Mouse (Mus musculus) liver, embryonic 11.5 days (tissue): ENCODE measurements around the gene Mapkapk2. TPM values are rescaled to one million over a fixed set of nuclear protein-coding genes. Genes with fewer than 3 reads are reported as not detected.

ENCODE experiments used
- ATAC-seq: fragments of 200-750 bp; cut with Nextera tagmentation; replicated peaks from 2 replicates; pipeline ENCODE4 v1.8.0; 2017; ENCODE audit warnings: moderate number of reproducible peaks, mild to moderate bottlenecking, moderate TSS enrichment, moderate library complexity; ENCODE audit not compliant: low FRiP score
- DNase-seq: peaks from one replicate; pipeline ENCODE4 v3.0.0-alpha.2; 2017; ENCODE audit warnings: low spot score
- H3K27ac ChIP-seq: fragments of 300-500 bp; sonication (generic); 2 replicates; pipeline ENCODE4 v1.5.1; 2014; ENCODE audit warnings: mild to moderate bottlenecking, low read depth, low read length, control low read depth
- H3K27me3 ChIP-seq: fragments of 300-500 bp; sonication (generic); replicated peaks from 2 replicates; pipeline ENCODE4 v1.6.1; 2014; ENCODE audit warnings: low read length, mixed read lengths; ENCODE audit not compliant: control insufficient read depth, insufficient read depth
- H3K36me3 ChIP-seq: fragments of 300-500 bp; sonication (generic); 2 replicates; pipeline ENCODE4 v1.6.1; 2014; ENCODE audit warnings: mild to moderate bottlenecking, low read length, moderate library complexity, mixed read lengths; ENCODE audit not compliant: control insufficient read depth, insufficient read depth
- H3K4me1 ChIP-seq: fragments of 300-500 bp; sonication (generic); replicated peaks from 2 replicates; pipeline ENCODE4 v1.6.1; 2014; ENCODE audit warnings: low read length, mixed read lengths; ENCODE audit not compliant: control insufficient read depth, insufficient read depth
- H3K4me2 ChIP-seq: fragments of 300-500 bp; sonication (generic); 2 replicates; pipeline ENCODE4 v1.6.1; 2014; ENCODE audit warnings: mild to moderate bottlenecking, control low read depth, moderate library complexity
- H3K4me3 ChIP-seq: fragments of 300-500 bp; sonication (generic); 2 replicates; pipeline ENCODE4 v1.5.1; 2014; ENCODE audit warnings: low read depth, low read length, control low read depth
- H3K9ac ChIP-seq: fragments of 300-500 bp; sonication (generic); 2 replicates; pipeline ENCODE4 v1.6.1; 2014; ENCODE audit warnings: low read depth, low read length, control low read depth
- H3K9me3 ChIP-seq: fragments of 300-500 bp; sonication (generic); 2 replicates; pipeline ENCODE4 v1.6.1; 2016; ENCODE audit warnings: low read length, inconsistent platforms, mixed read lengths; ENCODE audit not compliant: control insufficient read depth
- WGBS: fragments of 180-500 bp; shearing (Covaris S2); extraction: QIAGEN DNeasy Blood & Tissue Kit; methylation state at CpG from one replicate; pipeline ENCODE4 v1.1.7; 2014; 5-methylcytosine and 5-hydroxymethylcytosine counted together
- polyA plus RNA-seq: library from polyadenylated mRNA; unstranded; fragments of >200 nt; fragmentation: Nextera tagmentation; extraction: Ambion mirVana; gene quantifications from 2 replicates; pipeline ENCODE4 v1.2.1, GENCODE M21; 2014

Gene Mapkapk2
- polyA plus RNA-seq, 1 experiment from 2014 or later = 30.1 TPM

GRCm38 (mm10) chr1:131118530-131118929 is 20.9 kb upstream of the Mapkapk2 start:
- Histone ChIP-seq H3K36me3 (no peaks in the 10 kb centered on the region), H3K9me3 (no peaks in the 10 kb centered on the region), H3K4me1 (peaks cover 4% of the 10 kb centered on the region; the same call in 1 of the 2 replicates), H3K4me2 (no peak overlapping the region), H3K9ac (no peak overlapping the region), H3K27me3 (no peaks in the 10 kb centered on the region), H3K4me3 (no peak overlapping the region), H3K27ac (no peak overlapping the region)
- WGBS = 47% methylated on average over 10 of the region's 10 CpGs
- DNase-seq = no peak
- no peak for ATAC-seq

- WGBS = 52% methylated on average over 13 of the region's 13 CpGs
- no peak for ATAC-seq
- Histone ChIP-seq H3K4me3 (no peak overlapping the region), H3K27me3 (no peaks in the 10 kb centered on the region), H3K9me3 (no peaks in the 10 kb centered on the region), H3K27ac (no peak overlapping the region), H3K4me1 (peaks cover 4% of the 10 kb centered on the region; the same call in 1 of the 2 replicates), H3K36me3 (no peaks in the 10 kb centered on the region), H3K4me2 (no peak overlapping the region), H3K9ac (no peak overlapping the region)
- no peak for DNase-seq
These were observed 18.9 kb upstream of the Mapkapk2 start for GRCm38 (mm10) chr1:131116430-131117011.

DNA sequence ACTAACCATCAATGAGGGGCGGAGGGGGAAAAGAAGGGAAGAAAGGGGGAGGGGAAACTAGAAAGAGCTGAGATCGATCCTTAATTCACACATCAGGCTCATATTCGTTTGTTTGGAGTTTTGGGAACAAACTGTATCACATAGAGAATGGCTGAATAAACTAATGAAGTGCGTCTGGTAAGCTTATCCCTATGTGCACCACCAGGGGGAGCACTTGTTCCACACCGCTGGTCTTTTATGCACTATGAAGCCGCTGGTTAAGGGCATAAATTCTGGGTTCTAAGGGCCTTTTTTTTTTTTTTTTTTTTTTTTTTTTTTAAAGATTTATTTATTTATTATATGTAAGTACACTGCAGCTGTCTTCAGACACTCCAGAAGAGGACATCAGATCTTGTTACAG is 18.3 kb upstream of the Mapkapk2 start:
- Histone ChIP-seq H3K36me3 (no peaks in the 10 kb centered on the region), H3K4me2 (no peak overlapping the region), H3K27me3 (no peaks in the 10 kb centered on the region), H3K4me1 (peaks cover 4% of the 10 kb centered on the region; the same call in 1 of the 2 replicates), H3K4me3 (no peak overlapping the region), H3K9ac (no peak overlapping the region), H3K9me3 (no peaks in the 10 kb centered on the region), H3K27ac (no peak overlapping the region)
- DNase-seq (peak; percentile 58), ATAC-seq (peak; percentile 35; the same call in 1 of the 2 replicates)
- WGBS = 15% methylated on average over 6 of the region's 6 CpGs

GRCm38 (mm10) chr1:131112576-131112975 is 14.9 kb upstream of the Mapkapk2 start:
- H3K27ac ChIP-seq = no peak overlapping the region
- DNase-seq = no peak
- H3K9ac ChIP-seq = no peak overlapping the region
- no peaks in the 10 kb centered on the region for H3K27me3 ChIP-seq
- H3K4me1 ChIP-seq = peaks cover 4% of the 10 kb centered on the region
- H3K4me2 ChIP-seq = no peak overlapping the region
- no peaks in the 10 kb centered on the region for H3K36me3 ChIP-seq
- H3K9me3 ChIP-seq = no peaks in the 10 kb centered on the region
- WGBS = 33% methylated on average over 6 of the region's 6 CpGs
- ATAC-seq = no peak
- no peak overlapping the region for H3K4me3 ChIP-seq

GRCm38 (mm10) chr1:131110525-131111106 is 13.0 kb upstream of the Mapkapk2 start:
- Histone ChIP-seq H3K4me2 (no peak overlapping the region), H3K9ac (no peak overlapping the region), H3K4me3 (no peak overlapping the region), H3K9me3 (no peaks in the 10 kb centered on the region), H3K27me3 (no peaks in the 10 kb centered on the region), H3K4me1 (no peaks in the 10 kb centered on the region; the same call in 1 of the 2 replicates), H3K36me3 (no peaks in the 10 kb centered on the region), H3K27ac (no peak overlapping the region)
- WGBS = 49% methylated on average over 12 of the region's 12 CpGs
- DNase-seq (no peak), ATAC-seq (no peak)

DNA sequence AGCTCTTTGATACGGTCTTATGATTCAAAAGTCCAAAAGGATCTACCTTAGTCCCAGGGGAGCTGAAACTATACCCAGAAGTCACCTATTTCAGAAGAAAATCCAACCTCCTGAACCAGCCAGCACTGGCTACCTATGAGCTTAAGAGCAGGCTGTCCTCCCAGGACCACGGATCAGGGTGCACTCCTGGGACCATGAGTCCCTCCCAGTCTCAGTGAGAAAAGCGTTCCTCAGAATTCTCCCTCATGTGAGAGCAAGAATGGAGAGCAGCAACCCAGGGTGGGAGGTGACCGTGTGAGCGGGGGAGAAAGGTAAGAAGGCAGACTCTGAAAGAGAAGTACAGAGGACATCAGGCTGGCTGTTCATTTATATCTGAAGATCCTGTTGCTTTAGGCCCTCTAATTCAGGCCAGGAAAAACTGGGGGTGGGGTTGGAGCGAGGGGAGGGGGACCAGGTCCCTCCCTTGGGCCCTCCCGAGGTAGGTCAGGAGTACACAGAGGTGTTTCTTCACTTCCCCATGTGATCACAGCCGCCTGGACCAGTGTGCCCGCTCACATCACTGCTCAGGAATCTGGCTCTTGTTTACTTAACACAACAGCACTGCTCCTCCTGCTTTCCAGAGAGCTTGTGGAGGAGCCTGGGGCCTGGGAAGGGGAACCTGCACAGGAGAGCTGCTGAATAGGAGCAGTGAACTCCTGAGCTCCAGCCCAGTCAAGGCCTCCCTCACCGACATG is 10.1 kb upstream of the Mapkapk2 start:
- H3K36me3 ChIP-seq = no peaks in the 10 kb centered on the region
- H3K27ac ChIP-seq = no peak overlapping the region
- H3K4me3 ChIP-seq = no peak overlapping the region
- no peaks in the 10 kb centered on the region for H3K27me3 ChIP-seq
- DNase-seq (no peak), ATAC-seq (peak; percentile 55; the same call in 1 of the 2 replicates)
- peaks cover 7% of the 10 kb centered on the region for H3K4me1 ChIP-seq
- H3K9me3 ChIP-seq = no peaks in the 10 kb centered on the region
- 61% methylated on average over 10 of the region's 10 CpGs for WGBS
- H3K9ac ChIP-seq = no peak overlapping the region
- H3K4me2 ChIP-seq = no peak overlapping the region

DNA sequence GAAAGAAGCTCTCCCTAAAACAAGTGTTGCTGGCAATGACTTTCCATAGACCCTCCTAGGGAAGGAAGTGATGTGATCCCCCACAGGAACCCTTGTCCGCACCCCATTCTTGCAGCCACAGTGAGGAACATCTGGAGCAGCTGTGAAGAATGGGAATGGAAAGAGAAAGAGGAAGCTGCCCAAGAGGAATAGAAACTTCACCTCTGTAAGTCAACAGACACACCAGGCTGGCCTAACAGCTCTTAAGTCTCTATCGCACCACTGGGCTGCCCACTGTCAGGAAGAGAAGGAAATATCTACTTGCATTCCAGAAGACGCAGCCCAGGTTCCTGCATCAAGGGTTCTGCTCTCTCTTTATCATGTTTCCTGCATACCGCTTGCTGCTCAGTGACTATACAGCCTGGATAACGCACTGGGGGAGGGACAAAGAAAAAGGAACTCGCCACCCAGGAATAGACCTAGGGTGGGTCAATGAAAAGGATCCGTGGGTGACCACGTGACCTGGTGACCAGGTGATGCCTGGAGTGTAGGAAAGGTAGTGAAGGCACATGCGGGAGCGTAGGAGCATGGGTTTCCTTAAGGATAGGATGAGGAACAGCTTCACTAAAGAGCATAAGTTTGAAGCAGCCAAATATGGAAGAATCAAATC is 6.3 kb upstream of the Mapkapk2 start:
- Histone ChIP-seq H3K27me3 (no peaks in the 10 kb centered on the region), H3K4me1 (peaks cover 7% of the 10 kb centered on the region), H3K4me2 (peak overlapping the region; percentile 44), H3K9me3 (no peaks in the 10 kb centered on the region), H3K9ac (no peak overlapping the region), H3K4me3 (no peak overlapping the region), H3K27ac (peak overlapping the region; percentile 23; the same call in 1 of the 2 replicates), H3K36me3 (no peaks in the 10 kb centered on the region)
- DNase-seq = no peak
- 34% methylated on average over 10 of the region's 10 CpGs for WGBS
- peak; percentile 34; the same call in 1 of the 2 replicates for ATAC-seq

DNA sequence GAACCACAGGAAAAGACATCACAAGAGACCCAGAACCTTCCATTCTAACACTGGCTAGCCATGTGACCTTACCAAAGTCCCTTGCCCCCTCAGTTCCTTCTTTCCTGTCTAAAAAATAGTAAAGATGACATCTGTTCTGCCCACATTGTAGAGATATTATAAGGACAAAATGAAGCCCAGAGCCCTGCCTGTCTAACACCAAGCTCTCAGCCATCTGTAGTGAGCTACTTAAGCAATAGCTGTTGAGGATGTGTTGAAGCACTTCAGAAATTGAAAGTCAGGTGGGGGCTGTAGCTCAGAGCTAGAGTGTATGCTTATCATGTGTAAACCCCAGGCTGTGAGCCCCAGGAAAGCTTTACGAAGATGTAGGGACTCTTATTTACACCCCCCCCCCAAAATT is 3.2 kb upstream of the Mapkapk2 start:
- Histone ChIP-seq H3K9ac (no peak overlapping the region), H3K27ac (no peak overlapping the region), H3K36me3 (no peaks in the 10 kb centered on the region), H3K4me1 (peaks cover 11% of the 10 kb centered on the region), H3K27me3 (no peaks in the 10 kb centered on the region), H3K4me3 (no peak overlapping the region), H3K9me3 (no peaks in the 10 kb centered on the region), H3K4me2 (no peak overlapping the region)
- whole genome bisulfite sequencing = 69% methylated on average over 1 of the region's 1 CpGs
- DNase-seq (no peak), ATAC-seq (no peak)
